Mouse (Mus musculus): ENCODE measurements around the gene Adgrl2.
A peak's percentile ranks its signal among the peaks of the same experiment; 100 is the strongest.

The Adgrl2 gene

DNA sequence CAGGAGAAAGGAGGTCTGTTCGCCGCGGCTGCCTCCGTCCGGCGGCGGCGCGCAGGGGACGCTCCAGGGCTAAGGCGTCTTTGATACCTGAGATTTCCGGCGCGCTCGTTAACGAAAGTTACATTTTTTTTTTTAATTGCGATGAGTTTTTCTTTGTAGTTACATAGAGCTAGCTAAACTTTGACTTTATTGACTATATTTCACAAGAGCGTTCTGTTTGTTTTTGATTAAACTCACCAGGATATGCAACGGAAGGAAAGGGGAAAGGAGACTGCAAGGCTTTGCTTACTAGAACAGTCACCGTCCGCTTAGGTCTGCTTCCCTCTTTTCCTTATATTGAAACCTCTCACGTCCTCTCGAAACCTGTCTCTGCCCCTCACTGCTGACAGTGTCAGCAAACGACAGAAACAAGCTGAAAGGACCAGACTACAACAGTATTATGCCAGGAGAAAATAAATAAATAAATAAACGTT lies at the start of gene Adgrl2:
Adgrl2 (minus strand) TSS at position 25 of the 473 bp plus-strand sequence.
- DNase-seq, result no peak

- DNase-seq, result no peak
Measured at GRCm38 (mm10) chr3:149038771-149039170, 48.4 kb upstream of the Adgrl2 start.

DNA sequence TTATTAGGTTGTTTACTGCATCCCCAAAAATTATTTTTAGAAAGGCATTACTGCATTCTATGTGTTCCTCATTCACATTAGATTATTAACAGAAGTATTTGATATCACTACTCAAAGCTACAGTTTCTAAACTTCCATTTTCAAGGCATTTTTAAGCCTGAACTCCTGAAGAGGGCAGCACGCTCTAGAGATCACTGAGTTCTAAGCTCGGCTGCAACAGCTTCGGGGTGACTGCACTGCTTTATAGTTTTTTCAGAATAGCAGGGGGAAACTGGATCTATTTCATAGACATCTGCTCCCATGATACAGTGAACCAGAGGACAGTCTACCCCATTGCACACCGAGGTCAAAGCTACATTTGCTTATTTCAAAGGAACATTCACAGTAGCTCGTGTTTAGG lies 29.6 kb upstream of the Adgrl2 start:
- no peak for DNase-seq

DNA sequence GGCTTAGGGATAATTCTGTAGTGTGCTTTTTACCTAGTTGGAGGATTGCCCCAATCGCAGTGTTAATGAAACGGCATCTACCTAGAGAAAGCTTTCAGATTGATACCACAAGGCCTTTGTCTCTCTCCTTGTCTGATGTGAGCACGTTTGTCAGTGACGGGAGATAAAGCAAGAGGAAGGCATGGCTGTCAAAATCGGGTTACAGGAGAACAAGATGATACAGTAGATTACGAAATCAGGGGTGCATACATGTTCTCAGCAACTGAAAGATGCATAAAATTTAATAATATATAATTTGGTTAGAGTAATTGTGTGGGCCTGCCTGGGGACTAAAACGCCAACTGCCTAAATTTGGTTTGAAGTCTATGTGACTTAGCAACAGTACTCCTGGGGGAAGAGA lies 19.0 kb upstream of the Adgrl2 start:
- no peak for DNase-seq

GRCm38 (mm10) chr3:149008634-149009023 lies 18.3 kb upstream of the Adgrl2 start:
- DNase-seq, result no peak

GRCm38 (mm10) chr3:149007860-149008633 lies 17.7 kb upstream of the Adgrl2 start:
- DNase-seq, result no peak

GRCm38 (mm10) chr3:149001364-149001763 lies 11.0 kb upstream of the Adgrl2 start:
- no peak for DNase-seq

- DNase-seq, result no peak
Measured at GRCm38 (mm10) chr3:148998661-148999060, 8.3 kb upstream of the Adgrl2 start.

GRCm38 (mm10) chr3:148991056-148991455 lies 701 bp upstream of the Adgrl2 start:
- DNase-seq, result no peak

GRCm38 (mm10) chr3:148989818-148990530 lies 381 bp downstream of the Adgrl2 start:
- DNase-seq, result no peak

GRCm38 (mm10) chr3:148988996-148989817 lies 1.1 kb downstream of the Adgrl2 start:
- peak; percentile 18 for DNase-seq

- no peak for DNase-seq
Measured at GRCm38 (mm10) chr3:148988293-148988995, 1.9 kb downstream of the Adgrl2 start.

DNA sequence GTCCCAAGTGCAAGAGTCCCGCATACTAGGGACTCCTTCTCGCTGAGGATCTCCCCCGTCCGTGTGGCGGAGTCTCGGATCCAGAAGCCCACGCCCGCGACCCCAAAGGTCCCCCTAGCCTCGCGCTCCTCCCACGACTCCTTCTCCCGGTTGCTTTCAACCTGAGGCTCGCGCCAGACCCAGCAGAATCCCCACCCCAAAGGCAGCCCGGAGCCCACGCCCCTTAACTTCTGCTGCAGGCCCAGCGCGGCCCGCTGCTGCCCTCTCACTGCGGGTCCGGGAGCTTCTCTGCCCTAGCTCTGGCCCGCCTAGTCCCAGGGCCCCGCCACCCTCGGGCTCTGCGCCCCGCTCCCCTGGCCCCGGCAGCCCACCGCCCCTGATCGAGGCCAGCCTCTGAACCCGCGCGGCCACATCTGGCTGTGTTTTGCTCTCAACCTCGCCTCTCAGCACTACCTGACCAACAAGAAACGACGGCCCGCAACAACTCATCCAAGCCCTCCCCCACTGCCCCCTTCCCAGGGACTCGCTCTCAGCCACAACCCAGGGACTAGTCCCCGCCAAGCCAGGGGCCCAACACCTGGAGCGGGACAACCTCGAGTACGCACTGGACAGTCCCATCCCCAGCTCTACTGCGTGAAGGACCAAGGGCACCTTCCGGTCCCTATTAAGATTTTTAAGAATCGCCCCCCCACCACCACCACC lies 2.6 kb downstream of the Adgrl2 start:
- no peak for DNase-seq

DNA sequence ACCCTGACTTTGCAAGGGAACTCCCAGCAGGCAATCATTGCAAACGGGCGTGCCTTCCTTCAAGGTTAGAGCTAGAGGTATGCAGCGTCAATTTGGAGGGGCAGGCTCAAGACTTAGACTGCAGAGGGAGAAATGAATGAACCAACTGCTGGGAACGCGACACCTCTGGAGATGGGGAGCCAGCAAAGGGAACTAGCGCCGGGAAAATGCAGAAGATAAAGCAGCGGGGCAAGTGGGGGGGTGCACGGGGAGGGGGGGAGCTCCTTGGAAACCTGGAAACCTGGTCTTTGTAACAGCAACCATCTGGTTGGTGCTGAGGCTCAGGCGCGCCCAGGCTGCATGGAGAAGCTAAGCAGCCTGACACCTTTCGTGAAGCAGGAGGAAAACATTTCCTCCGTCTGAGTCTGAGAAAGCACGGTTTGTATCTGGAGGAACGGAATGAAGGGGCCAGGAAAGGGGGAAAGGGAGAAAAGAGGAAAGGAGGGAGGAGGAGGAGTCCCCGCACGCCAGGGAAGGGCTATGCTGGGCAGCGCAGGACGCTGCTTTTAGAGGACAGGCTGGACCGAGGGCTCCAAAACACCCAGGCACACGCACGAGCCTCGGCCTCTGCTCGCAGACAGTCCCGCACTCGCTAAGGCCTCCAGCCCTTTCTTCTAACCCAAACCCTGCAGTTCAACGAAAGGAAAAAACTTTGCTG lies 3.3 kb downstream of the Adgrl2 start:
- no peak for DNase-seq

GRCm38 (mm10) chr3:148986296-148986893 lies 4.0 kb downstream of the Adgrl2 start:
- no peak for DNase-seq

DNA sequence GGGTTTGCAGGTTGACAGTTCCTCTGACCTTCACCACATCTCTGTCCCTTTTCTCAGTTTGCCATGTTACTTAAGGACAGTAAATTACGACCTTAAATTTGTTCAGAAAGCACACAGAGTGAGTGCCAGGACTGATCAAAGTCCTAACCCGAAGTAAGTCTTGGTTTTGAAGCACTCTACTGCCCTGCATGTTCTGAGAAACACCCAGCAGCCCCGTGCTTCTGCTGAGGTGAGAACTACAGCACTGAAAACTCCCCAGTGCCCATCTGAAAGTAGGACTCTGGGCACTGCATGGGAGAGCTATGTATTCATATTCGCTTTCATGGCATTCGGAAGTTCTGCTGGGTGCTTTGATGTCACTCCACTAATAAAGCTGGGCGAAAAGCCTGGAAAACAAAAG lies 6.0 kb downstream of the Adgrl2 start:
- no peak for DNase-seq

DNA sequence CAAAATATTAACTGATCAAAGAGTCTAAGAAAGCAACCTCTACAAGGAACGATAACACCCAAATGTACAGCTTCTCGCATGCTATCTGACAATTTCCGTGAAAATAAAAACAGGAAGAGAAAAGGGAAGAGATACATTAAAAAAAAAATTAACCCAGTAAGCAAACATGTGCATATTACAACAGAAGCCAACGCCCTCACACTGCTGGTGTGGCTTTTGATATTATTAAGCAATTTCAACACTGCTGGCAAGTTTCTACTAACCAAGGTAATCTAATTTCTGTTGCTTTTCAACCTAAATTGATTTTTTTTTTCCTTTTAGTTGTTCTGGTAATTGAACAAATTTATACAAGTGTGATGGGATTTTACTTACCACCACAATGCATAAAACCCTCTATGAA lies 8.0 kb downstream of the Adgrl2 start:
- no peak for DNase-seq

DNA sequence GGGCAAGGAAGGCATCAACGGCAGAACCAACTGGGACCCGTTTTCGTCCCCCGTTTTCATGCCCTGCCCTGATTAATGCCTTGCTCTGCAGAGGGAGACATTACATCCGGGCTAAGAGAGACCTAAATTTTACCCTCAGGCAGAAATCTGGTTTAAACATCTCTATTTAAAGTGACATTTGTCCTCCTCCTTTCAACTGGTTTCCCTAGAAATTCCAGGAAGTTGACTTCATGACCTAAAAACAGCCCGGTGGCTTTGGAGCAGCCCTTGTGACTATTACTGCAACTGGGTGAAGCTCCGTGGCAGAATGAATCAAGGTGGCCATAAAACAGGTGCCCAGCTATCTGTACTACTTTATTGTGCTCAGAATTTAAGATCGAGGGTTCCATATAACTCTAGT lies 8.6 kb downstream of the Adgrl2 start:
- DNase-seq, result no peak

GRCm38 (mm10) chr3:148978541-148978940 lies 11.8 kb downstream of the Adgrl2 start:
- no peak for DNase-seq

DNA sequence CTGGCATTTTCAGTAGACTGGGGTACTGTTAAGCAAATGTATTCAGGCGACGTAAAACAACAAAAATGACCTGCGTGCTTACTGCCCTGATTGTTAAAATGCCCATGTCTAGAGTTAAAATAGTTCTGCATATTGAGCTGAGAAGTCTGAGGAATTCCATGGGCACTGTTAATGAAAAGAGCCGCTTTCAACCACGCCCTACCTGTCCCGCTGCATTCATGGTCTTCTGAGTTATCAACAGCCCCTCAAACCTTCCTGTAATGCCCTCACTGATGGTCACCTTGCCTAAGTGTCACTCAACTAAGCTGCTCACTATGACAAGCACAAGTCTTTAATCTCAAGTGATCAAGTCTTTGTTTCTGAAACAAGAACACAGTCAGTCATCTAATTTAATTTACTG lies 12.5 kb downstream of the Adgrl2 start:
- DNase-seq, result no peak

DNA sequence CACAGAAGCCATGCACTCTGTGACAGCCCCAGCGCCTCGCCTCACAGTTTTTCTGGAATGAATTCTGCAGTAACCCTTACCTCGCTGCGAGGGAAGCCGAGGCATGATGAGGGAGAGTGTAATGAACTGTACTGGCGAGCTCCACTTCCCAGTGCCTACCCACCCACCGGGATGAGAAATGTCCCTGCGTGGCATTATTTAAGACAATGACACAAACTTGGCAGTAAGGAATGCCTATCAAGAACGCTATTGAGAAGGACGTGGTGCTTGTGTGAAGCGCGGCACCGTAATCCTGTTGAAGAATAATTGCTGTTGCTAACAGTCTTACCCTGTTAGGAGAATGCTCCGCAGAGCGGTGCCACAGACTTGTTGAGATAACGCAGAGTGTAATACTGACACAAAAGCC lies 13.2 kb downstream of the Adgrl2 start:
- DNase-seq, result no peak
